Mouse (Mus musculus): Measurements from ENCODE around the gene Map3k19. TPM values are rescaled to one million over a fixed set of nuclear protein-coding genes. Genes with fewer than 3 reads are reported as not detected.

The Map3k19 gene
- 1 to 10 TPM; 4.7 to 6.2 (median 5.5) TPM for total RNA-seq (2022)

DNA sequence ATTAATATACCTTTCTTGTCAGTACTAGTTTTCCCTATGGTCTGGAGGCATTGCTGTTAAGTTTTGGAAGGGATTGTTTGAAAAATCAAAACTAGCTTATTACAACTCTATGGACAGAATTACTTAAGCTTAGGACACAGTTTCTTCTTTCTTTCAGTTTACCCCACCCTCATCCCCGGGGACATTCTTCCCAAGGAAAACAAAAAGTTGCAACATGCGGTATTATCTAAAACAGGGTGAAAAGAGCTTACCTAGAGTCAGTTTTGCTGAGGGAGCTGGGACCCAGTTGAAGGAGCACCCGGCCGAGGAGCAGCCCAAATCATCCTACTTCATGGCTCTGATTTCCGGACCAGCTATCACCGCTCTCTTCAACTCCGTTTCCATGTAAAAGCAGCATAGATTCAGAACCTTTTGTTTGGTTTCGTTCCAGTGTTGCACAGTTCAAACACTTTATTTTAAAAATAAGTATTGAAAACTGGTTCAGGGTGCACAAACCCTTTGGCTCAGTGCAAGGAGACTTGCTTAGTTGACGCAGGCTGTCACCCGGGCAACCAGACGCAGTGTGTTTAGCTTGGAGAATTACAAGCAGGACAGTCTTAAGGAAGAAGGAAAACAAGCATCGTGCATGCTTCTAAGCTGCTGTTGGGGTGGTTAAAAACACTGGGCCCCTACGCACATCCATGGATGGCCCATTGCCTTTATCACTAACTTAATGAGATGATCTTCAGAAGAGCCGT, at the start of gene Map3k19:
Gene Map3k19 (minus strand): TSS at position 546 of the 737 bp plus-strand sequence.
- DNase-seq (ENCODE audit: low spot score in 2 of 2) = peak; percentile 16 to 35

DNA sequence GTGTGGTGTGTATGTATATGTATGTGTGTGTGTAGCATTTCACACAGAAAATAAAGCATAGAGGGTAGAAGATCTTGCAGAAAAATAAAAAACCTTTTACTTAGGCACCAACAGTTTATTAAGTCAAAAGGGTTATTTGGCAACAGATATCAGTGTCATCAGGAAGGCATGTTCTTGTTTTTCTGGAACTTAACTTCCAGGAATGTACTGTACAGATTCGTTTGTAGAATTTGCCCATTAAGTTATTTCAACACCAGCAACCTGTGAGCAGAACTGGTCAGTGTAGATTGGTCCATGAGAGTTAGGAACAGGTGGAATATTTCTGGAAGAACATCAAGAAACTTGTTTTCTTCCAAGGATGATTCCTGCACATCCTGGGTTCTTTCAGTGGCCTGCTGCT, 44.6 kb upstream of the Map3k19 start:
- no peak for DNase-seq (ENCODE audit: low spot score in 2 of 2)

GRCm38 (mm10) chr1:127869276-127869675, 14.4 kb upstream of the Map3k19 start:
- no peak for DNase-seq (ENCODE audit: low spot score in 2 of 2)

DNA sequence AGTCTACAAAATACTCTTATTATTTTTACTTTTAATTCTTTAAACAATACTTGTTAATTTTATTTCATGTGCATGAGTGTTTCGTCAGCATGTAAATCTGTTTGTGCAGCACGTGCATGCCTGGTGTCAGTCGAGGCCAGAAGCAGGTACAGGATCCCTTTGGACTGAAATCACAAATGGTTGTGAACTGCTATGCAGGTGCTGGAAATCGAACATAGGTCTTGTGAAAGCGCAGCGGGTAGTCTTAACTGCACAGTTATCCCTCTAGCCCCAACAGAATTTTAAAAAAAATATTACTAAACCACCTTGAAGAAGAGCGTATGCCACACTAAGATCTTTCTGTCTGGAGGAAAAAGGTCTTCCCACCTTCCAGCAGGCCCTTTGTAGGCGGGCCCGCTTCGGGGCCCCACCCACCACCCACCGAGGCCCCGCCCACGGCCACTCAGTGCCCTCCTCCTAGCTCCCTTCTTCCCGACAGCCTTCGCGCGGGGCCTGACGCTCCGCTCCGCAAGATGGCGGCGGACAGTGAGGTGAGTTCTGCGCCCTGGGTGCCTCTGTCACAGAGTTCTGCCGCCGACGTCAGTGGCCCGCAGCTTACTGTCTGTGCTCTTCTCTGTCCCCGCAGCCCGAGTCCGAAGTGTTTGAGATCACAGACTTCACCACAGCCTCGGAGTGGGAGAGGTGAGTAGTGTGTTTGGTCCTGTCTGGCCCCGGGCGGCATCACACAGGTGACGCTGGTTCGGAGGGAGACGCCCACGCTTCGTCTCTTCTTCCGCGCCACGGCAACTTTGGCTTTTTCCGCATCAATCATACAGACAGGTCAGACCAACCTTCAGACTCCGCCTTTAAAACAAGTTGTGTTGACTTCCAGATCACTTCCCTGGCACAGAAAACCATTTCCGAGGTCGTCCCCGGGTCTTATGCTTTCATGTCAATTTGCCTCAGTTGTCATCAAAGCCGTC, 13.8 kb upstream of the Map3k19 start, which contains the start of gene Rab3gap1:
Gene Rab3gap1 (plus strand): TSS at position 474 of the 962 bp plus-strand sequence.
- peak; percentile 79 to 86 for DNase-seq (ENCODE audit: low spot score in 2 of 2)

- DNase-seq (ENCODE audit: low spot score in 2 of 2) = no peak
Observed at GRCm38 (mm10) chr1:127863806-127864205, 9.0 kb upstream of the Map3k19 start.

- no peak for DNase-seq (ENCODE audit: low spot score in 2 of 2)
Observed at GRCm38 (mm10) chr1:127861900-127862299, 7.1 kb upstream of the Map3k19 start.

- no peak for DNase-seq (ENCODE audit: low spot score in 2 of 2)
Observed at GRCm38 (mm10) chr1:127860492-127860891, 5.7 kb upstream of the Map3k19 start.

DNA sequence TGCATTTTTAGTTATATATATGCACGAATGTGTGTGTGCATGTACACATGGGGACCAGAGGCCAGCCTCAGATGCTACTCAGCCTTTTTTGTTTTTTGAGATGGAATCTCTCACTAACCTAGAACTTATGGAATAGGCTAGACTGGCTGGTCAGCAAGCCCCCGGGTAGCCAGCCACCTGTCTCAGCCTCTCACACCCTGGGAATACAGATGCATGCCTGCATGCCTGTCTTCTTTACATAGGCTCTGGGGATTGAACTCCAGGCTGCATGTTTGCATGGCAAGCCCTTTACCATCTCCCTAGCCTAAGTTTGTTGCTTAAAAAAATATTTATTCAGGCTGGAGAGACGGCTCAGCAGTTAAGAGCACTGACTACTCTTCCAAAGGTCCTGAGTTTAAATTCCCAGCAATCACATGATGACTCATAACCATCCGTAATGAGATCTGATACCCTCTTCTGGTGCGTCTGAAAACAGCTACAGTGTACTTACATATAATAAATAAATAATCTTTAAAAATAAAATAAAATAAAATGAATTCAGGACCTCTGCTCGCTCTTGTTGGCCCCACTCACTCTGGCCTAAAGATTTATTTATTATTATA, 5.1 kb upstream of the Map3k19 start:
- DNase-seq (ENCODE audit: low spot score in 2 of 2) = no peak

DNA sequence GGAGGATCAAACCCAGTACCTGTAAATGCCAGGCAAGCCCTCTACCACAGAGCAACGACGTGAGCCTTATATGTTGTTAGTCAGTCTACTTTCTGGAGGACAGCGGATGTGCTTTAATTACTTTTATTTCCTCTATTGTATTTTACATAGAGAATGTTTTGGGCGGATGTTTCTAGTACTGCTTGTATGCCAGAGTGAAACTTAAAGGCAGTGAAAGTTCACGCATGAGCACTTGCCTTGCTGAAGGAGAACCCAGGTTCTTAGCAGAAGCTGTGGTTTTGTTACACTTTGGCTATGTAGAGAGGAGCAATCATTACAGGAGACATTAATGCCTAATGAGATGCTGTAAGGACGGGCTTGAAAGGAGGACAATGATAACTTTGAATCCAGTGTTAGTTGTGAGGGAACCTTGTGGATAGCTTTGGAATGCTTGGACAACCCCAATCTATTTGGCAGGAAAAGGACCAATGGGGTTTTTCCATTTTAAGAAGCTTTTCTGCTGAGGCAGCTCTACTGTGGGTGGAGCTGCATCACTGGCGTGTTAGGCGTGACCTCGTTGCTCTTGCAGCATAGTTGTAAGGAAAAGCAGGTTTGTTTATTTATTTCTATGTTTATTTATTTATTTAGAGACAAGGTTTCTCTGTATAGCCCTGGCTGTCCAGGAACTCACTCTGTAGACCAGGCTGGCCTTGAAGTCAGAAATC, 4.3 kb upstream of the Map3k19 start:
- DNase-seq (ENCODE audit: low spot score in 2 of 2) = no peak

- no peak for DNase-seq (ENCODE audit: low spot score in 2 of 2)
Observed at GRCm38 (mm10) chr1:127850075-127850610, 4.7 kb downstream of the Map3k19 start.

GRCm38 (mm10) chr1:127845472-127845871, 9.4 kb downstream of the Map3k19 start:
- no peak for DNase-seq (ENCODE audit: low spot score in 2 of 2)

GRCm38 (mm10) chr1:127838602-127839001, 16.2 kb downstream of the Map3k19 start:
- no peak for DNase-seq (ENCODE audit: low spot score in 2 of 2)

DNA sequence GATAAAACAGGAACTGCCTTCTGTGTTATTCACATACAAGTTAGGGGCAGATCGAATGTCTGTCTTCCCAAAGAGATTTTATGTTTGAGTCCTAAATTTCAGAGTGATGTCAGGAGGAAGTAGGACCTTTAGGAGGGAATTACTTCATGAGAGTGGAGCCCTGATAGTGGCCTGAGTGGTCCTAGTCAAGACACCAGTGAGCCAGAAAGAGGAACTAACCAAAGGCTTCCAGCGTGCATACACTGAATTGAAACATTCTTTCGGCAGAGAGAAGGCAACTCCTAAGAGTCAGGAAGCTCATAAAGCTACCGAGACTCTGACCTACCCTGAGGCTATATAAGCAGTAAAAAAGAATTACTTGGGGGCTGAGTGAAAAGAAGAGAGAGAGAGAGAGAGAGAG, 18.2 kb downstream of the Map3k19 start:
- DNase-seq (ENCODE audit: low spot score in 2 of 2) = no peak

DNA sequence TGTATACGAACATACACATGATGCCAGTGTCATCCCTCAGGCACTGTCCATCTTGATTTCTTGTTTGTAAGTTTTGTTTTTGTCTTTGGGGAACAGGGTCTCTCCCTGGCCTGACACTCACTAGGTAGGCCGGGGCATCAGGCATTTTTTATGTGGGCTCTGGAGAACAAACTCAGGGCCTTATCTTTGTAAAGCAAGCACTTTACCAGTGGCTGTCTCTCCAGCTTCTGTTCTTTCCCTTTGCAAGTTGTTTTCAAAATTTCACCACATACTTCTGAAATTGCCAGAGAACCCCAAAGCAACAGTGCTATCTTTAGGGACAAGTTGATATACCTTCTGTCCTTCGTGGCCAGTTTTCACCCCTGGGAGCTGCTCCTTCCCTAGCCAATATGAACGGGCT, 20.6 kb downstream of the Map3k19 start:
- no peak for DNase-seq (ENCODE audit: low spot score in 2 of 2)

GRCm38 (mm10) chr1:127833714-127834113, 21.1 kb downstream of the Map3k19 start:
- no peak for DNase-seq (ENCODE audit: low spot score in 2 of 2)

DNA sequence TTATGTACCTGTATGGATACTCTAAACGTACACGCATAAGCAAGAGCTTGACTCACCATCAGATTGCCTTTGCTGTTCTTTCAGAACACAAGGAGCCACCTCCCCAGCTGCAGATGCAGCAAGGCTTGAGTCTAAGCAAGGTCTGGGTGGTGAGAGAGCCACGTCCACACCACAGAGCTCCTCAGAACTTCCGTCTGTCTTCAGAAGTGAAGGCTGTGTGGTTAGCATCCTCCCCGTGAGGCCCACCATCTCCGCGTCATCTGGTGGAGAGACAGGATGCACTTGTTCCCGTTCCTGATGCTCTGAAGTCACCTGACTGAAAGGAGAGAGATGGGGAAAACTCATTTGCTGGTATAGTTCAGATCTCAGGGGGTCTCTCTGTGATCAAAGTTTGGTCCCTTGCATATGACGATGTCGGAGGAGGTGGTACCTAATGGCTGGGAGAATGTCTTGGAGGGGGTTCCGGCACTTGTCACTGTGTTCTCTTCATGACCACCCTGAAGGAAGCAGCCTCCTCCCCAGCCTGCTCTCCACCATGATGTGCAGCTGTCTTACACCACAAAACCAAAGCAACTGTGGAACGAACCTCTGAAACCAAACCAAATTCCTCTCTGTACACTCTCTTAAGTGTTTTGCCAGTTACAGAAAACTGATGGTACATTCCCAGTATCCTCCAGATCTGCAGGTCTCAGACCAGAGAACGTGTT, 24.5 kb downstream of the Map3k19 start:
- no peak for DNase-seq (ENCODE audit: low spot score in 2 of 2)

DNA sequence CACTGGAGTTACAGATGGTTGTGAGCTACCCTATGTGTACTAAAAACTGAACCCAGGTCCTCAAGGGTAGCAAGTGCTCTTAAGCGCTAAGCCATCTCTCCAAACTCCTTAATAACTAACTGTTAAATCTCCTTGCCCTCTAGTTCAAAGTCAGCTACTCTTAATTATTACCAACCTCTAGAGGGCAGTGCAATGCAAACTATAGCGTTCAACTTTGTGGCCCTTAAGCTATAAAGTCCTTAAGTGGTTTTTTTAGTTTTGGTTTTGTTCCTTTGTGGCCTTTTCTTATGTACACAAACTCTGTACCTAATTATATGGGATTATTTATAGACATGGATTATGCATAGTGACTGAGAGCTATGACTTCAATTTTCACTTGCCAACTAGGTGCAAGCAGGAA, 27.5 kb downstream of the Map3k19 start:
- no peak for DNase-seq (ENCODE audit: low spot score in 2 of 2)

- DNase-seq (ENCODE audit: low spot score in 2 of 2) = no peak
Observed at GRCm38 (mm10) chr1:127816381-127816780, 38.5 kb downstream of the Map3k19 start.

- peak in 1 of 2 experiments; percentile 50 for DNase-seq (ENCODE audit: low spot score in 2 of 2)
Observed at GRCm38 (mm10) chr1:127812929-127813328, 41.9 kb downstream of the Map3k19 start.

GRCm38 (mm10) chr1:127808671-127809070, 46.2 kb downstream of the Map3k19 start:
- no peak for DNase-seq (ENCODE audit: low spot score in 2 of 2)

All from left cerebral cortex, adult 8-10 months (tissue).